Mouse (Mus musculus): Measurements from ENCODE around the gene Ptprf.

Gene Ptprf

GRCm38 (mm10) chr4:118291231-118291630 is at the start of gene Ptprf:
Gene Ptprf (minus strand): TSS chr4:118291405.
- DNase-seq: peak; percentile 82

GRCm38 (mm10) chr4:118336658-118337057 is 45.5 kb upstream of the Ptprf start:
- DNase-seq: peak; percentile 31

- no peak for DNase-seq
Observed at GRCm38 (mm10) chr4:118335991-118336390, 44.8 kb upstream of the Ptprf start.

GRCm38 (mm10) chr4:118331777-118332176 is 40.6 kb upstream of the Ptprf start:
- DNase-seq: no peak

GRCm38 (mm10) chr4:118326476-118326875 is 35.3 kb upstream of the Ptprf start:
- no peak for DNase-seq

- no peak for DNase-seq
Observed at GRCm38 (mm10) chr4:118320636-118321035, 29.4 kb upstream of the Ptprf start.

- no peak for DNase-seq
Observed at GRCm38 (mm10) chr4:118319706-118320344, 28.6 kb upstream of the Ptprf start.

GRCm38 (mm10) chr4:118316662-118317061 is 25.5 kb upstream of the Ptprf start:
- DNase-seq: no peak

GRCm38 (mm10) chr4:118315286-118315685 is 24.1 kb upstream of the Ptprf start:
- no peak for DNase-seq

GRCm38 (mm10) chr4:118310461-118310860 is 19.3 kb upstream of the Ptprf start:
- no peak for DNase-seq

GRCm38 (mm10) chr4:118307533-118308263 is 16.5 kb upstream of the Ptprf start:
- DNase-seq: no peak

- no peak for DNase-seq
Observed at GRCm38 (mm10) chr4:118306113-118306696, 15.0 kb upstream of the Ptprf start.

- no peak for DNase-seq
Observed at GRCm38 (mm10) chr4:118304984-118305383, 13.8 kb upstream of the Ptprf start.

GRCm38 (mm10) chr4:118297844-118298243 is 6.6 kb upstream of the Ptprf start:
- no peak for DNase-seq

- DNase-seq: no peak
Observed at GRCm38 (mm10) chr4:118295651-118296561, 4.7 kb upstream of the Ptprf start.

- DNase-seq: no peak
Observed at GRCm38 (mm10) chr4:118294811-118295210, 3.6 kb upstream of the Ptprf start.

GRCm38 (mm10) chr4:118292741-118293306 is 1.6 kb upstream of the Ptprf start:
- DNase-seq: peak; percentile 75

GRCm38 (mm10) chr4:118290416-118291030 is 682 bp downstream of the Ptprf start:
- DNase-seq: peak; percentile 51

GRCm38 (mm10) chr4:118289960-118290415 is 1.2 kb downstream of the Ptprf start:
- DNase-seq: no peak

- no peak for DNase-seq
Observed at GRCm38 (mm10) chr4:118289266-118289665, 1.9 kb downstream of the Ptprf start.

- no peak for DNase-seq
Observed at GRCm38 (mm10) chr4:118288531-118288930, 2.7 kb downstream of the Ptprf start.

- DNase-seq: no peak
Observed at GRCm38 (mm10) chr4:118286202-118286601, 5.0 kb downstream of the Ptprf start.

Data from right cerebral cortex, postnatal 25 days (tissue).